Comparison of ENCODE assay signal across 13 mouse cellular contexts in the genomic region with DNA sequence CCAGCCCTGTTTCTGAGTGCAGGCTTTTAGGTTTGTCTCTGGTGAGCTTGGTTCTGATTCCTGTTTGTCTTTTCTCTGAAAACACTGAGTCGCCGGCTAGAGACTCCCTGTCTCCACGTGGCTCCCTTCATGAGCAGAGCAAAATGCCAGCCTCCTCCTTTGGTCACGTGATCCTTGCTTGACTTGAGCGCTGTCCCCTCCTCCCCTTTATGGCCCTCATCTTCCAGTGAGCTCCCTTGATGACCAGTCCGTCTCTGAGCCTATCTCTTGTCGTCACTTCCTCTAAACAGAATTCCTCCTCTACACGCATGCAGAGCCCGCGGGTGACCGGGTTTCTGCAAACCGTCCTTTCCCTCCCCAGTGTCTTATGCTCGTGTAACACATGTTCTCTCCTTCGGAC.
A peak's percentile ranks its signal among the peaks of the same experiment; 100 is the strongest.
DNase-seq lines count a peak whose midpoint lies in the region; ATAC-seq and TF ChIP-seq lines count a peak whose summit lies in the region.
"Had no signal": no experiment of that assay in that cellular context is flagged by ENCODE, and none has a peak within 500 bp of the region (broad histone marks: within the 10 kb centered on the region; RNA-seq: fewer than 3 reads in every experiment).

No protein-coding gene starts in this region.

- TF ChIP-seq EP300 in stomach, postnatal 0 days (optimal IDR thresholded peaks at IDR 0.05): no peak

- no peak overlapping the region for H3K4me3 ChIP-seq in heart, embryonic 14.5 days (ENCODE audit: control insufficient read depth in 1 of 2, insufficient read depth in 1 of 2, low read depth in 1 of 2, low read length in 2 of 2)
- H3K4me3 ChIP-seq in stomach, embryonic 14.5 days (ENCODE audit: low read depth, low read length): no peak overlapping the region
- no peak overlapping the region for H3K4me3 ChIP-seq in stomach, postnatal 0 days (ENCODE audit: low read depth, low read length)
- H3K4me3 ChIP-seq in liver, embryonic 12.5 days: no peak overlapping the region
- no peak overlapping the region for H3K4me3 ChIP-seq in stomach, embryonic 16.5 days (replicated peaks; ENCODE audit: low read length)
- H3K4me3 ChIP-seq: embryonic facial prominence, embryonic 15.5 days had no signal

- TF ChIP-seq CTCF in stomach, postnatal 0 days (IDR thresholded peaks at IDR 0.05; ENCODE audit: low read depth): no peak

- peak overlapping the region; percentile 50 to 54; a peak in 3 of 4 replicates for H3K27ac ChIP-seq in heart, embryonic 14.5 days (replicated peaks in 1 of 2; ENCODE audit: control insufficient read depth in 1 of 2, insufficient read depth in 1 of 2, low read depth in 2 of 2, low read length in 2 of 2)
- peak overlapping the region; percentile 45; the same call in 1 of the 2 replicates for H3K27ac ChIP-seq in stomach, embryonic 14.5 days (ENCODE audit: low read length)
- H3K27ac ChIP-seq in stomach, postnatal 0 days (replicated peaks): no peak overlapping the region
- 0 out of 2 replicates have a peak overlapping the region, but pooled peaks have one; percentile 38 for H3K27ac ChIP-seq in liver, embryonic 12.5 days
- peak overlapping the region; percentile 43; the same call in 1 of the 2 replicates for H3K27ac ChIP-seq in stomach, embryonic 16.5 days (ENCODE audit: low read length)

- 34% methylated on average over 14 of the region's 14 CpGs for WGBS in heart, embryonic 14.5 days
- 43% methylated on average over 14 of the region's 14 CpGs for WGBS in stomach, embryonic 14.5 days
- whole genome bisulfite sequencing in stomach, postnatal 0 days: 59% methylated on average over 14 of the region's 14 CpGs
- 56% methylated on average over 14 of the region's 14 CpGs for WGBS in liver, embryonic 12.5 days (ENCODE audit: insufficient replicate concordance)
- WGBS in stomach, embryonic 16.5 days: 45% methylated on average over 14 of the region's 14 CpGs

- H3K4me2 ChIP-seq in heart, embryonic 14.5 days (ENCODE audit: low read length): peak overlapping the region; percentile 33
- 0 out of 2 replicates have a peak overlapping the region, but pooled peaks have one; percentile 1 for H3K4me2 ChIP-seq in stomach, embryonic 14.5 days (replicated peaks; ENCODE audit: low read depth, low read length)
- H3K4me2 ChIP-seq in stomach, postnatal 0 days (replicated peaks; ENCODE audit: low read depth): no peak overlapping the region
- H3K4me2 ChIP-seq in liver, embryonic 12.5 days: no peak overlapping the region
- H3K4me2 ChIP-seq in stomach, embryonic 16.5 days (ENCODE audit: low read depth, low read length): no peak overlapping the region
- H3K4me2 ChIP-seq: embryonic facial prominence, embryonic 15.5 days had no signal

- ATAC-seq in heart, embryonic 14.5 days (ENCODE audit: insufficient number of reproducible peaks, insufficient read depth, low FRiP score, low read depth): no peak
- no peak for ATAC-seq in stomach, embryonic 14.5 days (ENCODE audit: insufficient number of reproducible peaks, insufficient read depth, low FRiP score, low read depth)
- no peak for ATAC-seq in stomach, postnatal 0 days (ENCODE audit: low FRiP score, low TSS enrichment)
- ATAC-seq in liver, embryonic 12.5 days: no peak
- ATAC-seq in stomach, embryonic 16.5 days (ENCODE audit: insufficient read depth, low FRiP score): no peak

- no peaks in the 10 kb centered on the region for H3K9me3 ChIP-seq in heart, embryonic 14.5 days (ENCODE audit: control insufficient read depth, low read length)
- no peaks in the 10 kb centered on the region for H3K9me3 ChIP-seq in stomach, embryonic 14.5 days (ENCODE audit: control insufficient read depth, low read depth, low read length)
- no peaks in the 10 kb centered on the region for H3K9me3 ChIP-seq in stomach, postnatal 0 days (ENCODE audit: control insufficient read depth, low read length)
- no peaks in the 10 kb centered on the region for H3K9me3 ChIP-seq in liver, embryonic 12.5 days (replicated peaks)
- H3K9me3 ChIP-seq in stomach, embryonic 16.5 days (replicated peaks; ENCODE audit: control insufficient read depth, low read length): no peaks in the 10 kb centered on the region
- H3K9me3 ChIP-seq: embryonic facial prominence, embryonic 15.5 days had no signal

- H3K4me1 ChIP-seq in heart, embryonic 14.5 days (ENCODE audit: control insufficient read depth in 2 of 2, insufficient read depth in 2 of 2, low read length in 2 of 2): peaks cover 33 to 40% of the 10 kb centered on the region in 2 experiments
- peaks cover 81% of the 10 kb centered on the region for H3K4me1 ChIP-seq in stomach, embryonic 14.5 days (ENCODE audit: control insufficient read depth, insufficient read depth, low read length)
- peaks cover 15% of the 10 kb centered on the region for H3K4me1 ChIP-seq in stomach, postnatal 0 days (replicated peaks; ENCODE audit: control insufficient read depth, insufficient read depth)
- peaks cover 19% of the 10 kb centered on the region for H3K4me1 ChIP-seq in liver, embryonic 12.5 days
- H3K4me1 ChIP-seq in stomach, embryonic 16.5 days (ENCODE audit: control insufficient read depth, insufficient read depth, low read length): peaks cover 74% of the 10 kb centered on the region

- peak overlapping the region; percentile 54; the same call in 1 of the 2 replicates for H3K9ac ChIP-seq in heart, embryonic 14.5 days (ENCODE audit: low read length)
- no peak overlapping the region for H3K9ac ChIP-seq in stomach, embryonic 14.5 days (replicated peaks; ENCODE audit: low read depth, low read length)
- H3K9ac ChIP-seq in stomach, postnatal 0 days (ENCODE audit: low read length): no peak overlapping the region
- H3K9ac ChIP-seq in liver, embryonic 12.5 days: no peak overlapping the region
- peak overlapping the region; percentile 6; the same call in 1 of the 2 replicates for H3K9ac ChIP-seq in stomach, embryonic 16.5 days (ENCODE audit: low read length)
- H3K9ac ChIP-seq: embryonic facial prominence, embryonic 15.5 days had no signal

- H3K36me3 ChIP-seq in heart, embryonic 14.5 days (ENCODE audit: control insufficient read depth, insufficient read depth, low read length): no peaks in the 10 kb centered on the region
- no peaks in the 10 kb centered on the region for H3K36me3 ChIP-seq in stomach, embryonic 14.5 days (ENCODE audit: control insufficient read depth, insufficient read depth, low read length)
- H3K36me3 ChIP-seq in stomach, postnatal 0 days (ENCODE audit: control insufficient read depth, insufficient read depth, low read length): no peaks in the 10 kb centered on the region
- no peaks in the 10 kb centered on the region for H3K36me3 ChIP-seq in liver, embryonic 12.5 days
- H3K36me3 ChIP-seq in stomach, embryonic 16.5 days (ENCODE audit: control insufficient read depth, insufficient read depth, low read length): no peaks in the 10 kb centered on the region
- H3K36me3 ChIP-seq: embryonic facial prominence, embryonic 15.5 days had no signal

- no peaks in the 10 kb centered on the region for H3K27me3 ChIP-seq in heart, embryonic 14.5 days (ENCODE audit: control insufficient read depth, insufficient read depth, low read length)
- H3K27me3 ChIP-seq in stomach, embryonic 14.5 days (ENCODE audit: control insufficient read depth, insufficient read depth, low read length): no peaks in the 10 kb centered on the region
- no peaks in the 10 kb centered on the region for H3K27me3 ChIP-seq in stomach, postnatal 0 days (ENCODE audit: control insufficient read depth, insufficient read depth, low read length)
- no peaks in the 10 kb centered on the region for H3K27me3 ChIP-seq in liver, embryonic 12.5 days (replicated peaks)
- no peaks in the 10 kb centered on the region for H3K27me3 ChIP-seq in stomach, embryonic 16.5 days (ENCODE audit: control insufficient read depth, insufficient read depth, low read length)
- H3K27me3 ChIP-seq: embryonic facial prominence, embryonic 15.5 days had no signal

- DNase-seq in heart, adult 18-20 months: no peak
- DNase-seq in stomach, postnatal 0 days (ENCODE audit: low spot score): no peak
- DNase-seq in frontal cortex, postnatal 25 days (ENCODE audit: low spot score in 2 of 2): no peak
- no peak for DNase-seq in kidney, adult 8-10 months
- DNase-seq: adrenal gland, postnatal 36 days; cerebellum, adult 18-20 months; kidney, adult 9 months; layer of hippocampus, postnatal 36 days had no signal

Comparison
In these comparisons a context has a peak if more than half of its experiments do, and no peak if none do; other contexts are left out.
1. H3K4me2 ChIP-seq: peak in heart, embryonic 14.5 days (single experiment) and stomach, embryonic 14.5 days (single experiment); none in stomach, postnatal 0 days (single experiment), liver, embryonic 12.5 days (single experiment) and stomach, embryonic 16.5 days (single experiment).
2. H3K9ac ChIP-seq: peak in heart, embryonic 14.5 days (single experiment) and stomach, embryonic 16.5 days (single experiment); none in stomach, embryonic 14.5 days (single experiment), stomach, postnatal 0 days (single experiment) and liver, embryonic 12.5 days (single experiment).